Mouse (Mus musculus): ENCODE measurements around the gene Prcd.
"Not testable (repeated sequence)": the region's sequence is repeated elsewhere in the genome, so short reads cannot be mapped to it uniquely, and the experiment has no call there.

Gene Prcd

GRCm38 (mm10) chr11:116626299-116627071, 26.8 kb upstream of the Prcd start, which contains the start of gene Rhbdf2:
Gene Rhbdf2, minus strand, starts transcription at chr11:116627019.
- DNase-seq (ENCODE audit: low spot score in 2 of 2), result no peak

GRCm38 (mm10) chr11:116627072-116628020, 26.0 kb upstream of the Prcd start:
- no peak for DNase-seq (ENCODE audit: low spot score in 2 of 2)

GRCm38 (mm10) chr11:116628712-116629111, 24.6 kb upstream of the Prcd start:
- peak; percentile 69 to 86 for DNase-seq (ENCODE audit: low spot score in 2 of 2)

GRCm38 (mm10) chr11:116629472-116629871, 23.9 kb upstream of the Prcd start:
- no peak for DNase-seq (ENCODE audit: low spot score in 2 of 2)

GRCm38 (mm10) chr11:116630171-116630965, 23.0 kb upstream of the Prcd start:
- no peak for DNase-seq (ENCODE audit: low spot score in 2 of 2)

- DNase-seq (ENCODE audit: low spot score in 2 of 2), result no peak
These were observed 20.4 kb upstream of the Prcd start for GRCm38 (mm10) chr11:116632962-116633361.

GRCm38 (mm10) chr11:116636607-116637006, 16.7 kb upstream of the Prcd start:
- not testable (repeated sequence) for DNase-seq (ENCODE audit: low spot score in 2 of 2)

- DNase-seq (ENCODE audit: low spot score in 2 of 2), result no peak
These were observed 12.2 kb upstream of the Prcd start for GRCm38 (mm10) chr11:116641168-116641567.

- DNase-seq (ENCODE audit: low spot score in 2 of 2), result no peak
These were observed 11.6 kb upstream of the Prcd start for GRCm38 (mm10) chr11:116641731-116642130.

- peak; percentile 81 to 87 for DNase-seq (ENCODE audit: low spot score in 2 of 2)
These were observed 10.4 kb upstream of the Prcd start for GRCm38 (mm10) chr11:116642681-116643578.

GRCm38 (mm10) chr11:116643579-116644224, 9.6 kb upstream of the Prcd start:
- no peak for DNase-seq (ENCODE audit: low spot score in 2 of 2)

GRCm38 (mm10) chr11:116644225-116645112, 8.9 kb upstream of the Prcd start:
- DNase-seq (ENCODE audit: low spot score in 2 of 2), result no peak

- DNase-seq (ENCODE audit: low spot score in 2 of 2), result no peak
These were observed 7.8 kb upstream of the Prcd start for GRCm38 (mm10) chr11:116645446-116646110.

- no peak for DNase-seq (ENCODE audit: low spot score in 2 of 2)
These were observed 7.2 kb upstream of the Prcd start for GRCm38 (mm10) chr11:116646136-116646535.

- no peak for DNase-seq (ENCODE audit: low spot score in 2 of 2)
These were observed 6.6 kb upstream of the Prcd start for GRCm38 (mm10) chr11:116646771-116647170.

- no peak for DNase-seq (ENCODE audit: low spot score in 2 of 2)
These were observed 5.9 kb upstream of the Prcd start for GRCm38 (mm10) chr11:116647340-116647991.

GRCm38 (mm10) chr11:116648213-116648921, 5.0 kb upstream of the Prcd start:
- no peak for DNase-seq (ENCODE audit: low spot score in 2 of 2)
